Mouse (Mus musculus) embryo, embryonic 11 days (tissue): ENCODE measurements around the gene Gsta3.

Source experiments
- DNase-seq: peaks from one replicate; pipeline ENCODE4 v3.0.0-alpha.2; 2015

Gsta3 gene

GRCm38 (mm10) chr1:21304646-21305045, 64.3 kb downstream of the Gsta3 start:
- no peak for DNase-seq

DNA sequence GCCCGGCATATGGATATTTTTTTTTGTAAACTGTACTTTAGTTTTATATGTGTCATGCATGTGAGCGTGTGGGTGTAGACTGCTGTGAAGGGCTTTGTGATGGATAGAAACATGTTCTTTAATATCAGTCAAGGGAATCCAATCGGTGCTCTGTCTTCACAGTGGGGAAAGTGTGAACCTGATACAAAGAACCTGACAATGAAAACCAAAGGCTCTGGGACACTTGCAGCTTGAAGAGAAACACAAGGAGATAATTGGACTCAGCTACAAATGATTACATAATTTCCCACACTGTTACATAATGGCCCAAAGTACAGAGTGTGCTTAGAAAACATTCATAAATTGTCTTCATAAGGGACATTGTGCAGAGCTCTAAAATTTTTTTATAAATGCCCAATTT, 65.1 kb downstream of the Gsta3 start:
- no peak for DNase-seq

- DNase-seq = no peak
These were observed 73.9 kb downstream of the Gsta3 start for GRCm38 (mm10) chr1:21314336-21314735.
